Mouse (Mus musculus): ENCODE measurements at regions not wholly inside any gene's neighbourhood (a gene's known extent, or its start where the extent isn't known, plus 50 kb on each side); places are given as distances from the start of the nearest gene placed in this dataset.

DNA sequence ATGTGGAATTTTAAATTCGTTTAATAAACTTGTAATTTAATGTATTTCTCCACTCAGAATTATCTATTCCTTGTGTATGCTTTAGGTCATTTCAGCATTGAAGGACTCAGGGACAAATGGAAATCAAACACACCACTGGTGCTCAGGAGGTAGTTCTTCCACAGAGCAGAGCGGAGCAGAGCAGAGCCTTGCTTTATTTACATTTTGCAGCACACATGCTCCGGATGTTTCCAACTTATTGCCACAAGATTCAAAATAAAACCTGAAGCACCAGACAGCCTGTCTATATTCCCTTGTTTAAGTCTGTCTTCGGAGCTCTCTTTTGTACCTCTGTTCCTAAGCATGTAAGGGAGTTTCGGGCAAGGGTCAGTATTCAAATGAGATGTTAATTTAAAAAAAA lies 135.2 kb upstream of the Meis2 start:
- DNase-seq (ENCODE audit: low read depth), result no peak

DNA sequence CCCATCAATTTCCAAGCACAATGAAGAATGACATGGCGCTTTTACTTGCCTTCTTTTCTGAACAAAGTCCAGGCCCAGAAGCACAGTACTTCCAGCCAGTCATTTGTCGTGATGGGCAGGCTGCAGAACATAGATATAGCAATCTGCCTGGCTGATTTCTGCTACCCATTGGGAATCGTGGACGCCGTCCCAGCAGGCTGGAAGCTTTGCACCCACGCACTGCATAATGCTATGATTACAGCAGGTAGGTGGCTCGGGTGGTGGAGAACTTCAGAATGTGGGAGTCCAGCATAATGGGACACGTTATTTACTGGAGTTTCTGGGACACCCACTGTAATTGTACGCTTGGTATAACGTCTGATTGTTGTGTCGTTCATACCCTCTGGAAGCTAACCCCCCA lies 116.2 kb upstream of the Meis2 start:
- DNase-seq (ENCODE audit: low read depth), result no peak

DNA sequence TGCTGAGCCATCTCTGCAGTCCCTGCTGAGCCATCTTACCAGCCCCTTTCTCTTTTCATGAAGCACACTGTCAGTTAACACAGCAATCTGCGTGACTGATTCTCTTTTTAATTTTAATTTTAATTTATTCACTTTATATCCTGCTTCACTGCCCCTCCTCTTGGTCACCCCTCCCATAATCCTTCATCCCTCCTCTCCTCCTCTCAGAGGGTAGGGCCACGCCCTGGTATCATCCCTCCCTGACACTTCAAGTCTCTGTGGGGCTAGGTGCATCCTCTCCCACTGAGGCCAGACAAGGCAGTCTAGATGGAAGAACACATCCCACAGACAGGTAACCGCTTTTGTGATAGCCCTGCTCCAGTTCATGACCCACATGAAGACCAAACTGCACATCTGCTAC lies 111.5 kb upstream of the Meis2 start:
- DNase-seq (ENCODE audit: low read depth), result no peak

DNA sequence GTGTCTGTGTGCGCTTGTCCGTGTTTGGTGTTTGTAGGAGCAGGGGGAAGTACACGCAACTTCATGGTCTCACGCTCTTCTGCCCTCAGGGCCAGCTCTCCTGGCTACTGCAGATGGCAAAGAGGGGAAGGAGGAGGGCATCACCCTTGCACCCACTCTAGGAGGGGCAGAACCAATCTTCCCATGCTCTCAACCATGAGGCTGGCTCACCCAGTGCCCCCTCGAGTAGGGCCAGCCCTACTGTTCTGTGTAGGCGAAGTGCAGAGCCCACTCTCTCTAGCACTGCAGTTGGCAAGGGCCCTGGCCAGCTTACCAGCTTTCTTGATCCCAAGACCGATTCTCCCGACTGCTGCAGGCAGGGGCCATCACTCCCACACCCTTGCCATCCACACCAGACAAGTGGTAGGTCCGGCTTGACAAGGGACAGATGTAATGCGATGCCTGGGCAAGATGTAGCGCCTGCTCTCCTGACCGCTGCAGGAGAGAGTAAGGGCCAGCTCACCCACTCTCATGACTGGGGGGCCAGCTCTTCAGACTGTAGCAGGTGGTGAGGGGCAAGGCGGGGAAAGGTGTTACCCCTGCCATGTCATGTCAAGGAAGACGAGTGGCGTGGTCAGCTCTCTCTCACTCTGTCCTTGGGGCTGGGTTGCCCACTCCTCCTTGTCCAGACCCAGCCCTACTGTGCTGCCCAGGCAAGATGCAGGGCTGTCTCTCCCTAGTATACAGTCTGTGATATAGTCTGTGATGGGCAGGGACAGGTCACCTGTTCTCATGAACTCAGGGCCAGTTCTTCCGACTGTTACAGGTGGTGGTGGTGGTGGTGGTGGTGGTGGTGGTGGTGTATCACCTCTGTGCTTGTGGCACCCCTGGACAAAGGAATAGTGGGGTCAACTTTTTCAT lies 100.5 kb upstream of the Meis2 start:
- DNase-seq (ENCODE audit: low read depth), result no peak

Data from NIH3T3 (cell line).